Mouse (Mus musculus) CD8-positive naive resting alpha-beta T cell, adult 57 days (primary cell): Measurements from ENCODE around the gene Mtch1. TPM values are rescaled to one million over a fixed set of nuclear protein-coding genes. Genes with fewer than 3 reads are reported as not detected.

ENCODE experiments used
- total RNA-seq: library from RNA; stranded (reverse); gene quantifications from one replicate; pipeline ENCODE4 v1.2.4, GENCODE M21; 2023

Mtch1 gene
- 57.1 TPM for total RNA-seq

GRCm38 (mm10) chr17:29347645-29348256, at the start of gene Mtch1:
Gene Mtch1 (minus strand): TSS chr17:29347934.

GRCm38 (mm10) chr17:29360761-29361221, 13.1 kb upstream of the Mtch1 start, which contains the start of gene Fgd2:
Gene Fgd2 (plus strand): TSS chr17:29360914.

GRCm38 (mm10) chr17:29317380-29317779, 30.4 kb downstream of the Mtch1 start, which contains the start of gene Pi16:
Gene Pi16 (plus strand): TSS chr17:29317680.

Other genes starting within 250 kb of the Mtch1 start
- 0.18 TPM for gene Rab44, start 233.8 kb downstream of the Mtch1 start, total RNA-seq
- 0.21 TPM for gene Cpne5, start 109.8 kb downstream of the Mtch1 start, total RNA-seq
- 12.6 TPM for gene Ppil1, start 83.7 kb downstream of the Mtch1 start, total RNA-seq
- 49.3 TPM for gene BC004004, start 79.1 kb downstream of the Mtch1 start, total RNA-seq
- 0.52 TPM for gene Pi16, start 30.3 kb downstream of the Mtch1 start, total RNA-seq
- 28.8 TPM for gene Fgd2, start 13.0 kb upstream of the Mtch1 start, total RNA-seq
- 250 TPM for gene Pim1, start 142.8 kb upstream of the Mtch1 start, total RNA-seq
- gene Gm17657, start 201.7 kb upstream of the Mtch1 start, total RNA-seq, result not detected
- 42.1 TPM for gene Tbc1d22b, start 201.9 kb upstream of the Mtch1 start, total RNA-seq
- not detected for gene Tmem217, start 204.5 kb upstream of the Mtch1 start, total RNA-seq